Mouse (Mus musculus): ENCODE data around the gene Sema5b. TPM values are rescaled to one million over a fixed set of nuclear protein-coding genes. Genes with fewer than 3 reads are reported as not detected.

Sema5b gene
- polyA plus RNA-seq, 1 experiment from 2014 or later, result 0.90 TPM

GRCm38 (mm10) chr16:35660222-35660621 lies 119.3 kb downstream of the Sema5b start:
- no peak for ATAC-seq
- Histone ChIP-seq H3K9ac (ENCODE audit: low read depth, low read length) (no peak overlapping the region), H3K27me3 (replicated peaks; ENCODE audit: control insufficient read depth, insufficient read depth, low read length) (peaks cover 23% of the 10 kb centered on the region), H3K4me3 (ENCODE audit: low read depth, low read length) (peak overlapping the region; percentile 41), H3K27ac (ENCODE audit: low read depth, low read length) (no peak overlapping the region), H3K4me2 (replicated peaks; ENCODE audit: low read depth) (peak overlapping the region; percentile 75), H3K4me1 (replicated peaks; ENCODE audit: control insufficient read depth, insufficient read depth, low read length) (no peaks in the 10 kb centered on the region), H3K36me3 (ENCODE audit: control insufficient read depth, insufficient read depth) (no peaks in the 10 kb centered on the region), H3K9me3 (ENCODE audit: control insufficient read depth) (no peaks in the 10 kb centered on the region)
- no peak for TF ChIP-seq CTCF (IDR thresholded peaks at IDR 0.05; ENCODE audit: low read depth)
- WGBS, result 4% methylated on average over 36 of the region's 36 CpGs

- no peaks in the 10 kb centered on the region for H3K36me3 ChIP-seq (ENCODE audit: control insufficient read depth, insufficient read depth)
- no peak overlapping the region for H3K4me3 ChIP-seq (ENCODE audit: low read depth, low read length)
- peaks cover 16% of the 10 kb centered on the region for H3K27me3 ChIP-seq (replicated peaks; ENCODE audit: control insufficient read depth, insufficient read depth, low read length)
- no peak overlapping the region for H3K4me2 ChIP-seq (replicated peaks; ENCODE audit: low read depth)
- no peak overlapping the region for H3K9ac ChIP-seq (ENCODE audit: low read depth, low read length)
- no peaks in the 10 kb centered on the region for H3K9me3 ChIP-seq (ENCODE audit: control insufficient read depth)
- WGBS, result 90% methylated on average over 9 of the region's 9 CpGs
- no peak for TF ChIP-seq CTCF (IDR thresholded peaks at IDR 0.05; ENCODE audit: low read depth)
- H3K4me1 ChIP-seq (replicated peaks; ENCODE audit: control insufficient read depth, insufficient read depth, low read length), result no peaks in the 10 kb centered on the region
- ATAC-seq, result no peak
- H3K27ac ChIP-seq (ENCODE audit: low read depth, low read length), result 0 out of 2 replicates have a peak overlapping the region, but pooled peaks have one; percentile 1
These were observed 123.0 kb downstream of the Sema5b start for GRCm38 (mm10) chr16:35663831-35664414.

DNA sequence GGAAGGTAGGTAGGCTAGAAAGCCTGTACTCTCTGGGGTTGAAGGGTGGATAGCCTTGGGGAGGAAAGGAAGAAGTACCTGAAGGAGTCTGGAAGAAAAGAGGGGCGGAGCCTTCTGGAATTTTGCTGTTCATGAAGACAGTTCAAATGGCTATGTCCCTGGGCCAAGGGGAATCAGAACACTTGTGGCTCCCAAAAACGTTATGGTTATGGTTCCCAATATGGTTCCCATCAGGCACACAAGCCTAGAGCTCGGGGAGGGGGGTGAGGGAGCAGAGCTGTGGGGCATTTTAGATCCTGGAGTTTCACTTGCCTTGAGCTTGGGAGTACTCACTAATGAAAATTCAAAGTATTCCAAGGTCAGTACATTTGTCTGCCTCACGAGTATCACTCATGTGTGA lies 123.9 kb downstream of the Sema5b start:
- H3K4me1 ChIP-seq (replicated peaks; ENCODE audit: control insufficient read depth, insufficient read depth, low read length), result no peaks in the 10 kb centered on the region
- no peak for TF ChIP-seq CTCF (IDR thresholded peaks at IDR 0.05; ENCODE audit: low read depth)
- no peaks in the 10 kb centered on the region for H3K9me3 ChIP-seq (ENCODE audit: control insufficient read depth)
- no peak overlapping the region for H3K27ac ChIP-seq (ENCODE audit: low read depth, low read length)
- H3K9ac ChIP-seq (ENCODE audit: low read depth, low read length), result no peak overlapping the region
- ATAC-seq, result no peak
- H3K36me3 ChIP-seq (ENCODE audit: control insufficient read depth, insufficient read depth), result no peaks in the 10 kb centered on the region
- no peak overlapping the region for H3K4me2 ChIP-seq (replicated peaks; ENCODE audit: low read depth)
- peaks cover 7% of the 10 kb centered on the region for H3K27me3 ChIP-seq (replicated peaks; ENCODE audit: control insufficient read depth, insufficient read depth, low read length)
- H3K4me3 ChIP-seq (ENCODE audit: low read depth, low read length), result no peak overlapping the region
- WGBS, result 78% methylated on average over 4 of the region's 4 CpGs

DNA sequence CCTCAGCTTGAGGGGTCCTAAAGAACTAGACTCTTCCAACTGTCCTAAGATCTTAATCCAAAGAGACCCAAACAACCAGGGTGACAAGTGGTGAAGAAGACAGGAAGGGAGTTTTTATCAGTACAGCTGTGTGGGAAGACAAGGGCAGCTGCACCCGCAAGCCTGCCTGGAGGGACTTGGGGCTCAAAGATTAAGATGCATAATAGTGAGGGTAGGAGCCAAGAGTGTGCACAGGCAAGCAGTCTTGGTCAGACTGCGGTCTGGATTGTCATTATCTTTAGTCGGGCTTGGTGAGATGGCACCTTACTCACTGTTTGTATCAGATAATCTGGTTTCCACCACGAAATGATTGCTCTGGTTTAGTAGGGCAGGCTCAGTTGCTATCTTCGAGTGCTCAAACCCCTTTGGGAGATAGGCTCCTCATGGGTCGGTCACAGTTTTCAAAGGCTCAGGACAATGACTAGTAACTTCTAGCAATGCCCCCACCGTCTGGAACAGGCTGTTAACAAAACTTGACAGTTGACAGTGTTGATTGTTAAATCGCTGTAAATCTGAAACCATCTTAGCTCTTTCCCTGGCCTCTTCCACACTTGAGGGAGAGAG lies 136.7 kb downstream of the Sema5b start:
- H3K9me3 ChIP-seq (ENCODE audit: control insufficient read depth), result no peaks in the 10 kb centered on the region
- no peaks in the 10 kb centered on the region; the same call in 1 of the 2 replicates for H3K27me3 ChIP-seq (replicated peaks; ENCODE audit: control insufficient read depth, insufficient read depth, low read length)
- no peak overlapping the region for H3K9ac ChIP-seq (ENCODE audit: low read depth, low read length)
- no peak for ATAC-seq
- H3K27ac ChIP-seq (ENCODE audit: low read depth, low read length), result no peak overlapping the region
- WGBS, result 72% methylated on average over 8 of the region's 8 CpGs
- H3K4me3 ChIP-seq (ENCODE audit: low read depth, low read length), result no peak overlapping the region
- no peak for TF ChIP-seq CTCF (IDR thresholded peaks at IDR 0.05; ENCODE audit: low read depth)
- no peaks in the 10 kb centered on the region for H3K4me1 ChIP-seq (replicated peaks; ENCODE audit: control insufficient read depth, insufficient read depth, low read length)
- no peaks in the 10 kb centered on the region for H3K36me3 ChIP-seq (ENCODE audit: control insufficient read depth, insufficient read depth)
- no peak overlapping the region for H3K4me2 ChIP-seq (replicated peaks; ENCODE audit: low read depth)

- Histone ChIP-seq H3K4me2 (replicated peaks; ENCODE audit: low read depth) (no peak overlapping the region), H3K4me3 (ENCODE audit: low read depth, low read length) (no peak overlapping the region), H3K27ac (ENCODE audit: low read depth, low read length) (no peak overlapping the region), H3K9me3 (ENCODE audit: control insufficient read depth) (no peaks in the 10 kb centered on the region), H3K27me3 (replicated peaks; ENCODE audit: control insufficient read depth, insufficient read depth, low read length) (no peaks in the 10 kb centered on the region; the same call in 1 of the 2 replicates), H3K4me1 (replicated peaks; ENCODE audit: control insufficient read depth, insufficient read depth, low read length) (no peaks in the 10 kb centered on the region), H3K36me3 (ENCODE audit: control insufficient read depth, insufficient read depth) (no peaks in the 10 kb centered on the region), H3K9ac (ENCODE audit: low read depth, low read length) (no peak overlapping the region)
- ATAC-seq, result no peak
- 10% methylated on average over 3 of the region's 3 CpGs for WGBS
- TF ChIP-seq CTCF (IDR thresholded peaks at IDR 0.05; ENCODE audit: low read depth), result no peak
These were observed 137.5 kb downstream of the Sema5b start for GRCm38 (mm10) chr16:35678476-35678875.

DNA sequence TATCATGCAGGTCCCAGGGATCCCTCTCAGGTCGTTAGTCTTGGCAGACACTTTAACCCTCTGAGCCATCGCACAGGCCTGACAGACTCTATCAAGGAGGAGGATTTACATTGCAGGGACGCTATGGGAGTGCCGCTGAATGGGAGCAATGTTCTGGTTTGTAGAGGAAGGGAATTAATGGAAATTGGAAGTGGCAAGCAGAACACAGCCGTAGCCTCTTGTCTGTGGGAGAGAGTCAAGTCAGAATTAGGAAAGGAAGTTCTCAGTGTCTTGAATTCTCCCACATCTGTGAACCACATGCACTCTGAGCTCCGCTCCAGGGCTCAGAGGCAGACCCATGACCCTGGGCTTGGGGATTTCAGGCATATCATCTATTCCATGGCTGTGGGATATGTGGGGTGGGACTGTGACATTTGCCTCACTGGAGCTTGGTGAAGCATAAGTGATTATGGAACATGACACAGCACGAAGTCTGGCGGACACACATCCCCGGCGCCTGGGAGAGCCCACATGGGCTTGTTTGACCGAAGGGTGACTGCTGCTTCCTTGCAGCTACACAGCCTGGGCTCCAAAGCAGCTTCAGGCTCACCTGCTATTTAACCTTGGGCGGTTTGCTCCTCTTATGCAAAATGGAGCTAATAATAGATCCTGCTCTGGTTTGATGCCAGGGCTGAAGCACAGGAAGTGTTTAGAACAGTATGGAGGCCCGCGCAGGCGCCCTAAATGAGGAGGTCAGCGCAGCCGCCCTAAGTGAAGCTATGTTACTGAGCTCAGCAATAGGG lies 140.6 kb downstream of the Sema5b start:
- Histone ChIP-seq H3K9me3 (ENCODE audit: control insufficient read depth) (no peaks in the 10 kb centered on the region), H3K4me1 (replicated peaks; ENCODE audit: control insufficient read depth, insufficient read depth, low read length) (no peaks in the 10 kb centered on the region), H3K36me3 (ENCODE audit: control insufficient read depth, insufficient read depth) (no peaks in the 10 kb centered on the region), H3K4me2 (replicated peaks; ENCODE audit: low read depth) (no peak overlapping the region), H3K27ac (ENCODE audit: low read depth, low read length) (no peak overlapping the region), H3K9ac (ENCODE audit: low read depth, low read length) (no peak overlapping the region), H3K27me3 (replicated peaks; ENCODE audit: control insufficient read depth, insufficient read depth, low read length) (no peaks in the 10 kb centered on the region; the same call in 1 of the 2 replicates), H3K4me3 (ENCODE audit: low read depth, low read length) (no peak overlapping the region)
- TF ChIP-seq CTCF (IDR thresholded peaks at IDR 0.05; ENCODE audit: low read depth), result no peak
- no peak for ATAC-seq
- 72% methylated on average over 17 of the region's 17 CpGs for WGBS
